Mouse (Mus musculus): Measurements from ENCODE around the gene 3110082J24Rik. TPM values are rescaled to one million over a fixed set of nuclear protein-coding genes. Genes with fewer than 3 reads are reported as not detected.

The 3110082J24Rik gene
- total and polyA plus RNA-seq, 3 experiments = not detected

GRCm38 (mm10) chr5:30120106-30120505 lies 14.2 kb upstream of the 3110082J24Rik start:
- H3K9ac ChIP-seq (ENCODE audit: control insufficient read depth, low read depth, low read length, poor library complexity, severe bottlenecking) = no peak overlapping the region
- no peaks in the 10 kb centered on the region for H3K27me3 ChIP-seq (ENCODE audit: control insufficient read depth in 1 of 2, insufficient read depth in 2 of 2, low read length in 2 of 2)
- no peaks in the 10 kb centered on the region for H3K9me3 ChIP-seq (replicated peaks; ENCODE audit: insufficient read depth, low read length)
- TF ChIP-seq RAD21 (IDR thresholded peaks at IDR 0.05; ENCODE audit: low read depth, low read length) (no peak), ZC3H11A (IDR thresholded peaks at IDR 0.05; ENCODE audit: low read depth, low read length) (no peak), ETS1 (IDR thresholded peaks at IDR 0.05; ENCODE audit: low read depth, low read length) (no peak), ZNF384 (IDR thresholded peaks at IDR 0.05; ENCODE audit: low read depth, low read length) (no peak), TAL1 (IDR thresholded peaks at IDR 0.05; ENCODE audit: low read length) (no peak), GABPA (IDR thresholded peaks at IDR 0.05; ENCODE audit: low read depth, low read length) (no peak), HCFC1 (IDR thresholded peaks at IDR 0.05; ENCODE audit: low read depth, low read length) (no peak), ZMIZ1 (IDR thresholded peaks at IDR 0.05; ENCODE audit: low read depth, low read length) (no peak), MXI1 (IDR thresholded peaks at IDR 0.05; ENCODE audit: low read depth, low read length) (no peak), ZKSCAN1 (IDR thresholded peaks at IDR 0.05; ENCODE audit: low read depth, low read length) (no peak), CTCF (IDR thresholded peaks at IDR 0.05 in 2 of 3, conservative IDR thresholded peaks at IDR 0.05 in 1 of 3; ENCODE audit: control insufficient read depth in 1 of 3, insufficient read depth in 1 of 3, low read depth in 2 of 3, low read length in 3 of 3, poor library complexity in 1 of 3, severe bottlenecking in 1 of 3) (no peak), MAZ (IDR thresholded peaks at IDR 0.05; ENCODE audit: low read depth, low read length) (no peak), MAFK (IDR thresholded peaks at IDR 0.05; ENCODE audit: borderline replicate concordance, low read depth, low read length) (no peak), GATA1 (IDR thresholded peaks at IDR 0.05; ENCODE audit: low read depth, low read length) (no peak), EP300 (IDR thresholded peaks at IDR 0.05; ENCODE audit: low read depth in 1 of 2, low read length in 2 of 2) (no peak)
- H3K27ac ChIP-seq (ENCODE audit: control insufficient read depth, low read depth, low read length) = no peak overlapping the region
- no peaks in the 10 kb centered on the region for H3K4me1 ChIP-seq (ENCODE audit: control insufficient read depth in 1 of 2, insufficient read depth in 2 of 2, low read length in 2 of 2)
- DNase-seq (ENCODE audit: low read depth, low spot score) = no peak
- no peaks in the 10 kb centered on the region for H3K36me3 ChIP-seq (ENCODE audit: control insufficient read depth in 1 of 2, insufficient read depth in 2 of 2, low read length in 2 of 2)
- no peaks in the 10 kb centered on the region for H3K79me2 ChIP-seq (ENCODE audit: control insufficient read depth, insufficient read depth, low read length, poor library complexity)
- no peak overlapping the region for H3K4me3 ChIP-seq (ENCODE audit: control insufficient read depth in 1 of 2, insufficient read depth in 1 of 2, low read depth in 2 of 2, low read length in 2 of 2)

- Histone ChIP-seq H3K9me3 (replicated peaks; ENCODE audit: insufficient read depth, low read length) (no peaks in the 10 kb centered on the region), H3K4me3 (ENCODE audit: control insufficient read depth in 1 of 2, insufficient read depth in 1 of 2, low read depth in 2 of 2, low read length in 2 of 2) (no peak overlapping the region), H3K79me2 (ENCODE audit: control insufficient read depth, insufficient read depth, low read length, poor library complexity) (no peaks in the 10 kb centered on the region), H3K4me1 (ENCODE audit: control insufficient read depth in 1 of 2, insufficient read depth in 2 of 2, low read length in 2 of 2) (no peaks in the 10 kb centered on the region), H3K27me3 (ENCODE audit: control insufficient read depth in 1 of 2, insufficient read depth in 2 of 2, low read length in 2 of 2) (no peaks in the 10 kb centered on the region), H3K27ac (ENCODE audit: control insufficient read depth, low read depth, low read length) (no peak overlapping the region), H3K36me3 (ENCODE audit: control insufficient read depth in 1 of 2, insufficient read depth in 2 of 2, low read length in 2 of 2) (no peaks in the 10 kb centered on the region), H3K9ac (ENCODE audit: control insufficient read depth, low read depth, low read length, poor library complexity, severe bottlenecking) (no peak overlapping the region)
- TF ChIP-seq SIN3A (IDR thresholded peaks at IDR 0.05; ENCODE audit: low read length) = no peak
- TF ChIP-seq UBTF (IDR thresholded peaks at IDR 0.05; ENCODE audit: borderline replicate concordance, insufficient read depth, low read depth, low read length) = no peak
- no peak for TF ChIP-seq MAX (IDR thresholded peaks at IDR 0.05; ENCODE audit: low read length)
- TF ChIP-seq EP300 (IDR thresholded peaks at IDR 0.05; ENCODE audit: low read depth in 1 of 2, low read length in 2 of 2) = no peak
- TF ChIP-seq NRF1 (IDR thresholded peaks at IDR 0.05; ENCODE audit: insufficient read depth, low read depth, low read length, poor library complexity, severe bottlenecking) = no peak
- no peak for TF ChIP-seq NELFE (IDR thresholded peaks at IDR 0.05; ENCODE audit: low read depth, low read length)
- no peak for TF ChIP-seq POLR2AphosphoS5 (IDR thresholded peaks at IDR 0.05; ENCODE audit: borderline replicate concordance, low read depth, low read length)
- no peak for TF ChIP-seq ETS1 (IDR thresholded peaks at IDR 0.05; ENCODE audit: low read depth, low read length)
- TF ChIP-seq USF1 (IDR thresholded peaks at IDR 0.05; ENCODE audit: low read depth, low read length) = no peak
- TF ChIP-seq E2F4 (IDR thresholded peaks at IDR 0.05; ENCODE audit: borderline replicate concordance, low read depth, low read length) = no peak
- no peak for TF ChIP-seq SMC3 (IDR thresholded peaks at IDR 0.05; ENCODE audit: low read depth, low read length)
- no peak for TF ChIP-seq KAT2A (conservative IDR thresholded peaks at IDR 0.05; ENCODE audit: low read depth, low read length)
- no peak for TF ChIP-seq ELF1 (IDR thresholded peaks at IDR 0.05; ENCODE audit: low read depth, low read length)
- TF ChIP-seq MAFK (IDR thresholded peaks at IDR 0.05; ENCODE audit: borderline replicate concordance, low read depth, low read length) = no peak
- no peak for TF ChIP-seq MYC (IDR thresholded peaks at IDR 0.05; ENCODE audit: low read depth, low read length)
- no peak for TF ChIP-seq CTCF (IDR thresholded peaks at IDR 0.05 in 2 of 3, conservative IDR thresholded peaks at IDR 0.05 in 1 of 3; ENCODE audit: control insufficient read depth in 1 of 3, insufficient read depth in 1 of 3, low read depth in 2 of 3, low read length in 3 of 3, poor library complexity in 1 of 3, severe bottlenecking in 1 of 3)
- TF ChIP-seq MYB (IDR thresholded peaks at IDR 0.05; ENCODE audit: low read depth, low read length) = no peak
- no peak for TF ChIP-seq ZKSCAN1 (IDR thresholded peaks at IDR 0.05; ENCODE audit: low read depth, low read length)
- DNase-seq (ENCODE audit: low read depth, low spot score) = no peak
Observed at GRCm38 (mm10) chr5:30119163-30119562, 13.3 kb upstream of the 3110082J24Rik start.
